Mouse (Mus musculus): ENCODE measurements around the gene Col4a1.

GRCm38 (mm10) chr8:11165592-11165991, 147.0 kb downstream of the Col4a1 start:
- TF ChIP-seq TAL1 (IDR thresholded peaks at IDR 0.05; ENCODE audit: low read length) (no peak), GATA1 (IDR thresholded peaks at IDR 0.05; ENCODE audit: low read length) (no peak)

Measured in erythroblast, embryonic 14.5 days (primary cell).